Comparison of ENCODE assay signal across 17 mouse cellular contexts in genomic region chr9:48137507-48137906, GRCm38 (mm10). TPM values are rescaled to one million over a fixed set of nuclear protein-coding genes. Genes with fewer than 3 reads are reported as not detected.
DNase-seq lines count a peak whose midpoint lies in the region; ATAC-seq lines count a peak whose summit lies in the region.
"Had no signal": no experiment of that assay in that cellular context is flagged by ENCODE, and none has a peak within 500 bp of the region (broad histone marks: within the 10 kb centered on the region; RNA-seq: fewer than 3 reads in every experiment).

No protein-coding gene starts in this region.

- no peaks in the 10 kb centered on the region for H3K9me3 ChIP-seq in hindbrain, embryonic 11.5 days (ENCODE audit: control insufficient read depth, low read length)
- H3K9me3 ChIP-seq in hindbrain, embryonic 16.5 days (ENCODE audit: control insufficient read depth, low read length), result no peaks in the 10 kb centered on the region
- H3K9me3 ChIP-seq: embryonic facial prominence, embryonic 13.5 days; forebrain, embryonic 13.5 days; heart, embryonic 12.5 days; hindbrain, embryonic 13.5 days; liver, embryonic 15.5 days had no signal

- no peak for ATAC-seq in hindbrain, embryonic 11.5 days (ENCODE audit: low FRiP score)
- no peak for ATAC-seq in hindbrain, embryonic 16.5 days
- ATAC-seq: CD4-positive, CD25-positive, alpha-beta regulatory T cell, adult 4 months; forebrain, embryonic 13.5 days had no signal

- WGBS in hindbrain, embryonic 11.5 days, result 52% methylated on average over 3 of the region's 3 CpGs
- WGBS in hindbrain, embryonic 16.5 days, result 49% methylated on average over 3 of the region's 3 CpGs

- H3K4me3 ChIP-seq in hindbrain, embryonic 11.5 days (ENCODE audit: low read depth, low read length), result no peak overlapping the region
- no peak overlapping the region for H3K4me3 ChIP-seq in hindbrain, embryonic 16.5 days (ENCODE audit: low read length)
- H3K4me3 ChIP-seq: embryonic facial prominence, embryonic 13.5 days; forebrain, embryonic 13.5 days; heart, embryonic 12.5 days; hindbrain, embryonic 13.5 days; liver, embryonic 15.5 days had no signal

- H3K27me3 ChIP-seq in hindbrain, embryonic 11.5 days (ENCODE audit: control insufficient read depth, insufficient read depth, low read length), result no peaks in the 10 kb centered on the region
- H3K27me3 ChIP-seq in hindbrain, embryonic 16.5 days (replicated peaks; ENCODE audit: control insufficient read depth, insufficient read depth, low read length), result no peaks in the 10 kb centered on the region
- H3K27me3 ChIP-seq: liver, embryonic 15.5 days had no signal

- no peak overlapping the region for H3K4me2 ChIP-seq in hindbrain, embryonic 11.5 days (replicated peaks; ENCODE audit: low read depth, low read length)
- H3K4me2 ChIP-seq in hindbrain, embryonic 16.5 days (ENCODE audit: low read length), result no peak overlapping the region
- H3K4me2 ChIP-seq: embryonic facial prominence, embryonic 13.5 days; forebrain, embryonic 13.5 days; heart, embryonic 12.5 days; hindbrain, embryonic 13.5 days; liver, embryonic 15.5 days; midbrain, embryonic 11.5 days had no signal

- no peak overlapping the region for H3K9ac ChIP-seq in hindbrain, embryonic 11.5 days (ENCODE audit: low read depth, low read length)
- no peak overlapping the region for H3K9ac ChIP-seq in hindbrain, embryonic 16.5 days (ENCODE audit: low read depth, low read length)
- H3K9ac ChIP-seq: embryonic facial prominence, embryonic 13.5 days; forebrain, embryonic 13.5 days; heart, embryonic 12.5 days; hindbrain, embryonic 13.5 days; liver, embryonic 15.5 days had no signal

- H3K27ac ChIP-seq in hindbrain, embryonic 11.5 days (ENCODE audit: low read depth, low read length), result no peak overlapping the region
- H3K27ac ChIP-seq in hindbrain, embryonic 16.5 days (ENCODE audit: low read depth, low read length), result no peak overlapping the region
- H3K27ac ChIP-seq: embryonic facial prominence, embryonic 13.5 days; forebrain, embryonic 13.5 days; hindbrain, embryonic 13.5 days; liver, embryonic 15.5 days had no signal

- H3K36me3 ChIP-seq in hindbrain, embryonic 11.5 days (ENCODE audit: control insufficient read depth, insufficient read depth, low read length), result no peaks in the 10 kb centered on the region
- no peaks in the 10 kb centered on the region for H3K36me3 ChIP-seq in hindbrain, embryonic 16.5 days (ENCODE audit: control insufficient read depth, insufficient read depth, low read length)
- H3K36me3 ChIP-seq: embryonic facial prominence, embryonic 13.5 days; heart, embryonic 12.5 days; hindbrain, embryonic 13.5 days; liver, embryonic 15.5 days had no signal

- intact Hi-C loops in left cerebral cortex, postnatal 14 days (cut with DNase I), result no loop called here

- H3K4me1 ChIP-seq in hindbrain, embryonic 11.5 days (replicated peaks; ENCODE audit: control insufficient read depth, insufficient read depth, low read length), result peaks cover 2% of the 10 kb centered on the region; the same call in 1 of the 2 replicates
- H3K4me1 ChIP-seq in hindbrain, embryonic 16.5 days (ENCODE audit: control insufficient read depth, insufficient read depth, low read depth, low read length), result peaks cover 4% of the 10 kb centered on the region; the same call in 1 of the 2 replicates
- H3K4me1 ChIP-seq: embryonic facial prominence, embryonic 13.5 days; liver, embryonic 15.5 days had no signal

- DNase-seq in hindbrain, embryonic 11.5 days (ENCODE audit: low spot score), result peak; percentile 30
- peak; percentile 2 for DNase-seq in lung, postnatal 14 days
- DNase-seq in lung, postnatal 36 days, result no peak
- DNase-seq in embryo, embryonic 11.5 days (ENCODE audit: low read depth, low spot score), result peak; percentile 46
- peak; percentile 24 for DNase-seq in retina, postnatal 1 day
- no peak for DNase-seq in left cerebral cortex, postnatal 14 days (ENCODE audit: low spot score in 2 of 2)
- no peak for DNase-seq in left cerebral cortex, adult 18-20 months (ENCODE audit: low spot score in 2 of 2)
- DNase-seq: cerebellum, adult 18-20 months; gastrocnemius, postnatal 14 days had no signal

RNA-seq across cellular contexts. Expression of gene Nxpe4, which starts 24.3 kb away (rescaled TPM):
- polyA plus RNA-seq in hindbrain, embryonic 11.5 days (2014; fragmentation: Nextera tagmentation; extraction: Ambion mirVana), result 7.5 and 8.2 TPM in 2 replicates
- 9.3 and 10.1 TPM in 2 replicates for polyA plus RNA-seq in hindbrain, embryonic 16.5 days (2015; fragmentation: Nextera tagmentation; extraction: Ambion mirVana)
- 10 to 100 TPM; 10.3 to 12.2 TPM for total RNA-seq in left cerebral cortex, postnatal 14 days (2021)
- total RNA-seq in left cerebral cortex, adult 18-20 months (2021), result 1 to 10 TPM; 8.3 to 10.0 TPM

Comparison
In these comparisons a context has a peak if more than half of its experiments do, and no peak if none do; other contexts are left out.
1. DNase-seq: peak in hindbrain, embryonic 11.5 days (single experiment), lung, postnatal 14 days (single experiment), embryo, embryonic 11.5 days (single experiment) and retina, postnatal 1 day (single experiment); none in lung, postnatal 36 days (single experiment), left cerebral cortex, postnatal 14 days (0 of 2) and left cerebral cortex, adult 18-20 months (0 of 2).